Mouse (Mus musculus) testis, adult 2 months (tissue): Measurements from ENCODE around the gene Galnt9.

Source experiments
- CTCF ChIP-seq: fragments of 200-500 bp; IDR thresholded peaks from 2 replicates; pipeline ENCODE4 v1.5.1; 2012; ENCODE audit warnings: low read depth, mild to moderate bottlenecking, inconsistent platforms, low read length, moderate library complexity; ENCODE audit not compliant: control insufficient read depth, insufficient read depth, insufficient replicate concordance
- POLR2A ChIP-seq: fragments of 200-500 bp; IDR thresholded peaks from 2 replicates; pipeline ENCODE4 v1.6.1; 2012; ENCODE audit warnings: low read depth, mild to moderate bottlenecking, inconsistent platforms, low read length, moderate library complexity; ENCODE audit not compliant: control insufficient read depth

GRCm38 (mm10) chr5:110541456-110541855 lies 2.7 kb upstream of the Galnt9 start:
- TF ChIP-seq CTCF (no peak), POLR2A (no peak)
